Mouse (Mus musculus) CH12.LX (cell line): Measurements from ENCODE around the gene Mnt. TPM values are rescaled to one million over a fixed set of nuclear protein-coding genes. Genes with fewer than 3 reads are reported as not detected.

Experiments used
- DNase-seq: peaks from one replicate; pipeline ENCODE4 v3.0.0-alpha.2; 2013; ENCODE audit errors: extremely low read depth
- H3K27ac ChIP-seq: 2 replicates; pipeline ENCODE4 v1.5.1; 2012; ENCODE audit warnings: low read depth, mild to moderate bottlenecking, control low read depth, moderate library complexity; ENCODE audit not compliant: insufficient read depth
- H3K27me3 ChIP-seq: replicated peaks from 2 replicates; pipeline ENCODE3; 2012; ENCODE audit warnings: inconsistent platforms
- H3K36me3 ChIP-seq, 2 experiments: replicated peaks in 1 of 2; 2 replicates each; pipeline versions ENCODE3 to v1.6.1; 2012; ENCODE audit warnings: inconsistent platforms in 1 of 2, low read length in 1 of 2, mild to moderate bottlenecking in 1 of 2, mixed read lengths in 1 of 2, moderate library complexity in 1 of 2; ENCODE audit not compliant: control insufficient read depth in 1 of 2, insufficient read depth in 1 of 2
- H3K4me1 ChIP-seq, 2 experiments: 2 replicates each; pipeline ENCODE4 v1.6.1; 2012; ENCODE audit warnings: inconsistent platforms in 1 of 2, moderate library complexity in 1 of 2; ENCODE audit not compliant: insufficient read depth in 2 of 2, control insufficient read depth in 1 of 2
- H3K4me2 ChIP-seq: 2 replicates; pipeline ENCODE4 v1.6.1; 2012; ENCODE audit warnings: low read depth, mild to moderate bottlenecking, control low read depth; ENCODE audit not compliant: poor library complexity, insufficient read depth, severe bottlenecking
- H3K4me3 ChIP-seq, 3 experiments: fragments of 150-350 bp in 1 of 3; sonication (generic) in 1 of 3; replicated peaks in 1 of 3; 2 replicates each; pipeline versions ENCODE3 to v1.5.1; 2011 to 2012; ENCODE audit warnings: low read depth in 2 of 3, low read length in 2 of 3, mild to moderate bottlenecking in 2 of 3, moderate library complexity in 2 of 3, control low read depth in 1 of 3, improper control_type of control experiment in 1 of 3, inconsistent platforms in 1 of 3, mixed read lengths in 1 of 3; ENCODE audit not compliant: poor library complexity in 1 of 3
- H3K79me2 ChIP-seq: replicated peaks from 2 replicates; pipeline ENCODE4 v1.6.1; 2012; ENCODE audit warnings: mild to moderate bottlenecking, moderate library complexity; ENCODE audit not compliant: control insufficient read depth, poor library complexity, insufficient read depth, severe bottlenecking; ENCODE audit errors: extremely low read depth
- H3K9ac ChIP-seq: 2 replicates; pipeline ENCODE4 v1.6.1; 2012; ENCODE audit warnings: low read depth, mild to moderate bottlenecking, control low read depth, moderate library complexity; ENCODE audit not compliant: insufficient read depth
- H3K9me3 ChIP-seq: replicated peaks from 2 replicates; pipeline ENCODE3; 2012; ENCODE audit warnings: low read length, inconsistent platforms, mixed read lengths
- BHLHE40 ChIP-seq: IDR thresholded peaks from 2 replicates; pipeline ENCODE4 v1.6.1; 2011; ENCODE audit warnings: mild to moderate bottlenecking, low read depth, low read length, improper control_type of control experiment
- E2F4 ChIP-seq: IDR thresholded peaks from 2 replicates; pipeline ENCODE4 v1.6.1; 2011; ENCODE audit warnings: low read depth, low read length, improper control_type of control experiment; ENCODE audit not compliant: insufficient replicate concordance
- EP300 ChIP-seq: IDR thresholded peaks from 2 replicates; pipeline ENCODE4 v1.6.1; 2011; ENCODE audit warnings: low read length, improper control_type of control experiment
- HCFC1 ChIP-seq: IDR thresholded peaks from 2 replicates; pipeline ENCODE4 v1.6.1; 2012; ENCODE audit warnings: low read depth, mild to moderate bottlenecking, inconsistent platforms, low read length, improper control_type of control experiment
- JUN ChIP-seq: IDR thresholded peaks from 2 replicates; pipeline ENCODE4 v1.6.1; 2011; ENCODE audit warnings: low read depth, mild to moderate bottlenecking, low read length, improper control_type of control experiment, moderate library complexity; ENCODE audit not compliant: insufficient read depth
- JUND ChIP-seq: conservative IDR thresholded peaks from 2 replicates; pipeline ENCODE4 v1.6.1; 2011; ENCODE audit warnings: low read depth, low read length, improper control_type of control experiment
- MAZ ChIP-seq: IDR thresholded peaks from 2 replicates; pipeline ENCODE4 v1.6.1; 2012; ENCODE audit warnings: low read depth, mild to moderate bottlenecking, inconsistent platforms, low read length, improper control_type of control experiment, moderate library complexity
- MEF2A ChIP-seq: IDR thresholded peaks from 2 replicates; pipeline ENCODE4 v1.6.1; 2014; ENCODE audit warnings: low read depth, mild to moderate bottlenecking, inconsistent platforms, low read length, improper control_type of control experiment, borderline replicate concordance
- MXI1 ChIP-seq: IDR thresholded peaks from 2 replicates; pipeline ENCODE4 v1.6.1; 2011; ENCODE audit warnings: mild to moderate bottlenecking, low read depth, low read length, improper control_type of control experiment
- MYC ChIP-seq: IDR thresholded peaks from 2 replicates; pipeline ENCODE4 v1.6.1; 2011; ENCODE audit warnings: low read depth, mild to moderate bottlenecking, improper control_type of control experiment, low read length
- NELFE ChIP-seq: IDR thresholded peaks from 2 replicates; pipeline ENCODE4 v1.6.1; 2011; ENCODE audit warnings: low read depth, low read length, improper control_type of control experiment
- NRF1 ChIP-seq: IDR thresholded peaks from 2 replicates; pipeline ENCODE4 v1.6.1; 2014; ENCODE audit warnings: low read depth, mild to moderate bottlenecking, inconsistent platforms, low read length, improper control_type of control experiment, moderate library complexity
- PAX5 ChIP-seq: IDR thresholded peaks from 2 replicates; pipeline ENCODE4 v1.6.1; 2012; ENCODE audit warnings: low read length, inconsistent platforms, mixed read lengths
- POLR2A ChIP-seq: IDR thresholded peaks from 2 replicates; pipeline ENCODE4 v1.6.1; 2011; ENCODE audit warnings: low read depth, mild to moderate bottlenecking, improper control_type of control experiment, low read length
- RAD21 ChIP-seq: IDR thresholded peaks from 2 replicates; pipeline ENCODE4 v1.6.1; 2011; ENCODE audit warnings: low read depth, mild to moderate bottlenecking, low read length, improper control_type of control experiment, moderate library complexity
- RCOR1 ChIP-seq: conservative IDR thresholded peaks from 2 replicates; pipeline ENCODE4 v1.6.1; 2012; ENCODE audit warnings: low read depth, mild to moderate bottlenecking, inconsistent platforms, low read length, improper control_type of control experiment
- SIN3A ChIP-seq: IDR thresholded peaks from 2 replicates; pipeline ENCODE4 v1.6.1; 2012; ENCODE audit warnings: low read length, improper control_type of control experiment, inconsistent platforms
- TCF12 ChIP-seq: IDR thresholded peaks from 2 replicates; pipeline ENCODE4 v1.6.1; 2014; ENCODE audit warnings: low read depth, mild to moderate bottlenecking, inconsistent platforms, low read length, improper control_type of control experiment
- UBTF ChIP-seq: IDR thresholded peaks from 2 replicates; pipeline ENCODE4 v1.6.1; 2012; ENCODE audit warnings: low read depth, mild to moderate bottlenecking, inconsistent platforms, low read length, improper control_type of control experiment, moderate library complexity
- USF2 ChIP-seq: conservative IDR thresholded peaks from 2 replicates; pipeline ENCODE4 v1.6.1; 2011; ENCODE audit warnings: low read depth, low read length, improper control_type of control experiment
- ZKSCAN1 ChIP-seq: IDR thresholded peaks from 2 replicates; pipeline ENCODE4 v1.6.1; 2012; ENCODE audit warnings: low read depth, inconsistent platforms, low read length, improper control_type of control experiment, borderline replicate concordance
- ZMIZ1 ChIP-seq: IDR thresholded peaks from 2 replicates; pipeline ENCODE4 v1.6.1; 2012; ENCODE audit warnings: low read depth, mild to moderate bottlenecking, inconsistent platforms, low read length, improper control_type of control experiment
- ZNF384 ChIP-seq: IDR thresholded peaks from 2 replicates; pipeline ENCODE4 v1.6.1; 2012; ENCODE audit warnings: low read depth, low read length, improper control_type of control experiment, inconsistent platforms
- dilution Hi-C: fragments of 300-500 bp; cut with MboI; formaldehyde crosslinking; loops from 2 replicates; pipeline ENCODE4 v1.14.3; 2020; ENCODE audit warnings: low sequenced_read_pairs; ENCODE audit not compliant: extremely low pct_unique_long_range_greater_than_20kb, extremely low pct_ligation_motif_present
- in situ Hi-C: fragments of 300-500 bp; cut with MboI; formaldehyde crosslinking; loops from 3 replicates; pipeline ENCODE4 v1.14.3; 2019; ENCODE audit warnings: low sequenced_read_pairs, low pct_ligation_motif_present, low pct_unique_long_range_greater_than_20kb, mixed read lengths
- polyA plus RNA-seq: library from polyadenylated mRNA; unstranded; fragments of >175 nt; gene quantifications from 2 replicates; pipeline ENCODE4 v1.2.1, GENCODE M21; 2012; ENCODE audit warnings: low read depth; ENCODE audit not compliant: insufficient read length
- total RNA-seq, 2 experiments: library from RNA; depleted of rRNA; stranded (reverse); fragments of 300-350 nt in 1 of 2; fragments of >200 nt in 1 of 2; gene quantifications; 2 replicates each; pipeline ENCODE4 v1.2.3; 2012 to 2014

Gene Mnt
- total and polyA plus RNA-seq, 3 experiments: 1.6 to 30.6 (median 4.7) TPM

DNA sequence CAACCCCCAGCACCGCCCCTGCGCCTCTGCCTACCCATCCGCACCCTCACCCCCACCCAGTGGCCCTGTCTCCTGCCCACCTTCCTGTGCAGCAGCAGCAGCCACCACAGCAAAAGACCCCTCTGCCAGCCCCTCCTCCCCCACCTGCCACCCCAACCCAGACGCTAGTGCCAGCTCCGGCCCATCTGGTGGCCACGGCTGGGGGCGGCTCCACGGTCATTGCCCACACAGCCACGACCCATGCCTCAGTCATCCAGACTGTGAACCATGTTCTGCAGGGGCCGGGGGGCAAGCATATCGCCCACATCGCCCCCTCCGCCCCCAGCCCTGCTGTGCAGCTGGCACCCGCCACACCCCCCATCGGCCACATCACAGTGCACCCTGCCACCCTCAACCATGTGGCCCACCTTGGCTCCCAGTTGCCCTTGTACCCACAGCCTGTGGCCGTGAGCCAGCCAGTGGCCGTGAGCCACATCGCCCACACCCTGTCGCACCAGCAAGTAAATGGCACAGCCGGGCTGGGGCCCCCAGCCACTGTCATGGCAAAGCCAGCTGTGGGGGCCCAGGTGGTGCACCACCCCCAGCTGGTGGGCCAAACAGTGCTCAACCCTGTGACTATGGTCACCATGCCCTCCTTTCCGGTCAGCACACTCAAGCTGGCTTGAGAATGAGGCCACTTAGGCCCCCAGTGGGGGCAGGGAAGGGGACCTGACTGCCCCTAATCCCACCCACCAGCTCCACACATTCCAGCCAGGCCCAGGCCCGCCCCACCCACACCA is 12.1 kb downstream of the Mnt start:
- in situ Hi-C loops: loop anchor here (25.0 kb wide), 1 partner anchor 456 kb away; no protein-coding TSS in a partner anchor
- TF ChIP-seq POLR2A: no peak
- TF ChIP-seq PAX5: no peak
- TF ChIP-seq HCFC1: no peak
- TF ChIP-seq RAD21: no peak
- TF ChIP-seq MXI1: no peak
- no peak for DNase-seq
- no peak overlapping the region for H3K9ac ChIP-seq
- peaks cover 16 to 33% of the 10 kb centered on the region in 2 experiments for H3K4me1 ChIP-seq
- no peaks in the 10 kb centered on the region for H3K27me3 ChIP-seq
- no peak overlapping the region for H3K4me2 ChIP-seq
- dilution Hi-C loops: no loop called here
- H3K9me3 ChIP-seq: peaks cover 7% of the 10 kb centered on the region
- H3K27ac ChIP-seq: no peak overlapping the region
- no peak overlapping the region for H3K4me3 ChIP-seq
- H3K36me3 ChIP-seq: peaks cover 33 to 70% of the 10 kb centered on the region in 2 experiments
- H3K79me2 ChIP-seq: no peaks in the 10 kb centered on the region

DNA sequence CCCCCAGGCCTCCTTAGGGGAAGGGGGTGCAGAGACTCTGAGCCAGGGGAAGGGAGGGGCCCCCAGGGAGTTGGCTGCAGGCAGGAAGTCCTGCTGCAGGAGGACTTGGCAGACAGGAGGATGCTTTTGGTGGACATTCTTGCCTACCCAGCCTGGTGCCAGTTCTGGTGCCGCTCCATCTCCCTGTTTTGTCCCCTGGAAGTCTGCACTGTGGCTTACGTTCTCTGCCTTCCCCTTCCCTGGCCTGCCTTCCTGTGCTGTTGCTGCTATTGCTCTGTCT is 12.7 kb downstream of the Mnt start:
- Histone ChIP-seq H3K27me3 (no peaks in the 10 kb centered on the region), H3K27ac (no peak overlapping the region), H3K4me1 (peaks cover 16 to 38% of the 10 kb centered on the region in 2 experiments), H3K9ac (no peak overlapping the region), H3K36me3 (peaks cover 33 to 70% of the 10 kb centered on the region in 2 experiments), H3K4me2 (no peak overlapping the region), H3K79me2 (no peaks in the 10 kb centered on the region), H3K9me3 (peaks cover 7% of the 10 kb centered on the region), H3K4me3 (no peak overlapping the region)
- dilution Hi-C loops (no loop called here), in situ Hi-C loops (loop anchor here (25.0 kb wide), 1 partner anchor 456 kb away; no protein-coding TSS in a partner anchor)
- no peak for DNase-seq
- no peak for TF ChIP-seq POLR2A

DNA sequence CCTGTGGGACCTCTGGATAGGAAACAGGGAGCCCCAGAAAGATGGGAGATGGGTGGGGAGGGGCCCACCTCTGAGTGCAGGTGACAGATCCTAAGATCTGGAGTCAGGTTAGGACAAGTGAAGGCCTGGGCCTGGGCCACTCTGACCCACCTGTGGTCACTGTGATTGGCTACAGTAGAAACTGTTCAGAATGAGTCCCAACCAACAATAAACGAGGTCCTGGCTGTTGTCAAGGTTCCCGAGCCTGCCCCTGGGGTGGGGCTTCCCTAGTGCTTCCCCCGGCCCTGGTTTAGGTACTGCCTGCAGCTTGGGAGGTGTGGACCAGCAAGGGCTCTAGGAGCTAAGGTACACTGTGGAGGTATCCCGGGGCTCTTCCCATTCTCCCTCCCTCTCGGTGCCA is 13.0 kb downstream of the Mnt start:
- Histone ChIP-seq H3K4me1 (peaks cover 16 to 42% of the 10 kb centered on the region in 2 experiments), H3K27me3 (no peaks in the 10 kb centered on the region), H3K36me3 (peaks cover 33 to 70% of the 10 kb centered on the region in 2 experiments), H3K9ac (no peak overlapping the region), H3K9me3 (peaks cover 7% of the 10 kb centered on the region), H3K79me2 (no peaks in the 10 kb centered on the region), H3K27ac (no peak overlapping the region), H3K4me3 (no peak overlapping the region)
- no peak for DNase-seq
- in situ Hi-C loops: loop anchor here (25.0 kb wide), 1 partner anchor 456 kb away; no protein-coding TSS in a partner anchor
- no peak for TF ChIP-seq BHLHE40
- no peak for TF ChIP-seq ZKSCAN1
- TF ChIP-seq TCF12: no peak
- no peak for TF ChIP-seq NRF1
- no peak for TF ChIP-seq PAX5
- no peak for TF ChIP-seq NELFE
- TF ChIP-seq ZMIZ1: no peak
- no peak for TF ChIP-seq SIN3A
- TF ChIP-seq USF2: no peak
- TF ChIP-seq POLR2A: no peak
- no peak for TF ChIP-seq ZNF384
- no peak for TF ChIP-seq EP300
- TF ChIP-seq E2F4: no peak
- no peak for TF ChIP-seq JUND
- no peak for TF ChIP-seq UBTF
- no peak for TF ChIP-seq JUN
- no peak for TF ChIP-seq MAZ
- TF ChIP-seq RCOR1: no peak
- TF ChIP-seq MYC: no peak
- no peak for TF ChIP-seq MEF2A
- TF ChIP-seq, all 38 proteins: peak for 0
- dilution Hi-C loops: no loop called here
- no peak overlapping the region for H3K4me2 ChIP-seq
